Mouse (Mus musculus) limb, embryonic 14.5 days (tissue): ENCODE measurements around the gene Gaa. TPM values are rescaled to one million over a fixed set of nuclear protein-coding genes. Genes with fewer than 3 reads are reported as not detected.

Experiments
- ATAC-seq: fragments of 200-750 bp; cut with Nextera tagmentation; 2 replicates; pipeline ENCODE4 v1.8.0; 2017; ENCODE audit warnings: low read depth, moderate number of reproducible peaks, moderate TSS enrichment; ENCODE audit not compliant: low FRiP score
- DNase-seq: peaks from one replicate; pipeline ENCODE4 v3.0.0-alpha.2; 2015; ENCODE audit warnings: low spot score
- H3K27ac ChIP-seq: fragments of 300-500 bp; sonication (generic); replicated peaks from 2 replicates; pipeline ENCODE4 v1.5.1; 2014; ENCODE audit warnings: low read depth, mild to moderate bottlenecking, low read length, moderate library complexity, mixed read lengths
- H3K27me3 ChIP-seq: fragments of 300-500 bp; sonication (generic); 2 replicates; pipeline ENCODE4 v1.6.1; 2014; ENCODE audit warnings: low read length, mixed read lengths; ENCODE audit not compliant: control insufficient read depth, insufficient read depth
- H3K36me3 ChIP-seq: fragments of 300-500 bp; sonication (generic); 2 replicates; pipeline ENCODE4 v1.6.1; 2014; ENCODE audit warnings: mild to moderate bottlenecking, low read length, moderate library complexity, mixed read lengths; ENCODE audit not compliant: control insufficient read depth, insufficient read depth
- H3K4me1 ChIP-seq: fragments of 300-500 bp; sonication (generic); 2 replicates; pipeline ENCODE4 v1.6.1; 2014; ENCODE audit warnings: antibody characterized with exemption, low read length, mixed read lengths; ENCODE audit not compliant: control insufficient read depth, insufficient read depth
- H3K4me2 ChIP-seq: fragments of 300-500 bp; sonication (generic); replicated peaks from 2 replicates; pipeline ENCODE4 v1.6.1; 2014; ENCODE audit warnings: low read depth, mild to moderate bottlenecking, low read length, moderate library complexity; ENCODE audit not compliant: severe bottlenecking
- H3K4me3 ChIP-seq: fragments of 300-500 bp; sonication (generic); replicated peaks from 2 replicates; pipeline ENCODE4 v1.5.1; 2014; ENCODE audit warnings: low read length
- H3K9ac ChIP-seq: fragments of 300-500 bp; sonication (generic); 2 replicates; pipeline ENCODE4 v1.6.1; 2014; ENCODE audit warnings: mild to moderate bottlenecking, low read depth, low read length, moderate library complexity; ENCODE audit not compliant: severe bottlenecking
- H3K9me3 ChIP-seq: fragments of 300-500 bp; sonication (generic); 2 replicates; pipeline ENCODE4 v1.6.1; 2016; ENCODE audit warnings: low read length; ENCODE audit not compliant: control insufficient read depth
- POLR2A ChIP-seq: fragments of 200-500 bp; IDR thresholded peaks from 2 replicates; pipeline ENCODE4 v1.8.0; 2012; ENCODE audit warnings: inconsistent platforms, mild to moderate bottlenecking, moderate library complexity, borderline replicate concordance; ENCODE audit not compliant: insufficient read depth, insufficient read length; ENCODE audit errors: extremely low read depth
- WGBS: fragments of 180-500 bp; shearing (Covaris S2); extraction: QIAGEN DNeasy Blood & Tissue Kit; methylation state at CpG from one replicate; pipeline ENCODE4 v1.1.7; 2014; 5-methylcytosine and 5-hydroxymethylcytosine counted together
- polyA plus RNA-seq, 2 experiments: library from polyadenylated mRNA; depleted of rRNA in 1 of 2; stranded (reverse) in 1 of 2; unstranded in 1 of 2; fragments of >200 nt; fragmentation: Nextera tagmentation in 1 of 2; extraction: Ambion mirVana in 1 of 2; gene quantifications; 2 replicates each; pipeline versions ENCODE4 v1.2.1 to v1.2.3; 2012 to 2014

Gene Gaa
- 136 and 196 TPM in 2 replicates for polyA plus RNA-seq (2012; rRNA removed)
- 74.5 and 76.0 TPM in 2 replicates for polyA plus RNA-seq (2014; fragmentation: Nextera tagmentation; extraction: Ambion mirVana)

DNA sequence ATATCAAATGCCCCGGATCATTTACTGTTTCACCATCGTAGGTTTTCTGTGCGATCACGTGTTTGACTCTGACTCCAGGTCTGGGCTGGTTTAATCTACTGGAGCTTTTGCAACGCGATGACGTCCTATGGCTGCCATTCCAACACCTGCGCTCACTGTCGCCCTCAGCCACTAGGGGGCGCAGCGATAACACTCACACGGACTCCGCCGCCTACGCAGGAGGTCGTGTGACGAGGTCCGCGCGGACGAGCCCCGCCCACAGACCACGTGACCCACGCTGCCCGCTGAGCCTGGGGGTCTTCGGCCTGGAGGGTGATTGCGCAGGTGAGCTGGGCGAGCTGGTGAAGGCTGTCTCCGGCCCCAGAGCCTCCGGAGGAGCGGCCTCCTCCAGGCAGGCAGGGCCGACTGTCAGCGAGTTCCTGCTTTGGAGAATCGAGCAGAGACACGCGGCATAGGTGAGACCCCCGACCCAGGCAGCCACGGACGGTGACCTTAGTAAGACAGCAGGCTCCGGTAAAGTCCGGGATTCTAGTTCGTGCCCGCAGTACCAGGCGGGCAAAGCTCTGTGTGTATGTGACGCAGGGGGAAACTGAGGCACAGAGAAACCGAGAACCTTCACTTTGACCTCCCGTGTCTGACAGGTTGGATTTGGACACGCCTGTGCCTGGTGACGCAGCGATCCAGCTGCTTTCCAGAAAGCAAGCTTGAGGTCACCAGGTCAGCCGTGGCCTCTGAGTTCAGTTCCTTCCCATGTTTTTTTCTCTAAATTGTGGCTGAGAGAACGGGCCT is at the start of gene Gaa:
Gaa (plus strand) TSS at position 120 of the 789 bp plus-strand sequence.
- 3% methylated on average over 50 of the region's 52 CpGs for WGBS
- no peak within 1 kb of the TSS for H3K27ac ChIP-seq

GRCm38 (mm10) chr11:119219816-119220465 is 47.7 kb upstream of the Gaa start:
- no peak overlapping the region for H3K27ac ChIP-seq
- H3K9ac ChIP-seq, result peak overlapping the region; percentile 31; the same call in 1 of the 2 replicates
- no peaks in the 10 kb centered on the region for H3K27me3 ChIP-seq
- DNase-seq, result no peak
- peaks cover 31% of the 10 kb centered on the region for H3K4me1 ChIP-seq
- ATAC-seq, result no peak
- WGBS, result 24% methylated on average over 17 of the region's 17 CpGs
- no peak overlapping the region for H3K4me2 ChIP-seq
- H3K4me3 ChIP-seq, result no peak overlapping the region
- H3K9me3 ChIP-seq, result no peaks in the 10 kb centered on the region
- 0 out of 2 replicates have a peak, but pooled peaks cover 6% of the 10 kb centered on the region for H3K36me3 ChIP-seq
- no peak for TF ChIP-seq POLR2A

More for the DNA sequence above, at the start of gene Gaa:
- peak; percentile 92 for ATAC-seq
- peak within 1 kb of the TSS; percentile 85 for H3K4me2 ChIP-seq
- H3K4me1 ChIP-seq, result peaks cover 7% of the 10 kb centered on the region
- H3K27me3 ChIP-seq, result no peaks in the 10 kb centered on the region
- H3K4me3 ChIP-seq, result peak within 1 kb of the TSS; percentile 66
- peak; percentile 93 for DNase-seq
- peaks cover 9% of the 10 kb centered on the region for H3K36me3 ChIP-seq
- H3K9me3 ChIP-seq, result no peaks in the 10 kb centered on the region
- peak within 1 kb of the TSS; percentile 65 for H3K9ac ChIP-seq
- 0 out of 2 replicates have a peak, but pooled peaks have one; percentile 29 for TF ChIP-seq POLR2A

GRCm38 (mm10) chr11:119221812-119222510 is 45.7 kb upstream of the Gaa start:
- Histone ChIP-seq H3K4me1 (peaks cover 34% of the 10 kb centered on the region), H3K4me2 (no peak overlapping the region), H3K36me3 (0 out of 2 replicates have a peak, but pooled peaks cover 6% of the 10 kb centered on the region), H3K9me3 (no peaks in the 10 kb centered on the region), H3K27ac (no peak overlapping the region), H3K27me3 (no peaks in the 10 kb centered on the region), H3K4me3 (no peak overlapping the region), H3K9ac (no peak overlapping the region)
- no peak for ATAC-seq
- DNase-seq, result no peak
- 43% methylated on average over 9 of the region's 11 CpGs for WGBS
- TF ChIP-seq POLR2A, result no peak

- Histone ChIP-seq H3K27ac (no peak overlapping the region), H3K4me1 (peaks cover 40% of the 10 kb centered on the region)
- no peak for ATAC-seq
These were observed 44.4 kb upstream of the Gaa start for GRCm38 (mm10) chr11:119223124-119223890.

More at GRCm38 (mm10) chr11:119223124-119223890, 44.4 kb upstream of the Gaa start:
- H3K4me3 ChIP-seq, result no peak overlapping the region
- TF ChIP-seq POLR2A, result no peak
- H3K9me3 ChIP-seq, result no peaks in the 10 kb centered on the region
- H3K36me3 ChIP-seq, result 0 out of 2 replicates have a peak, but pooled peaks cover 2% of the 10 kb centered on the region
- H3K4me2 ChIP-seq, result no peak overlapping the region
- no peak overlapping the region for H3K9ac ChIP-seq
- no peak for DNase-seq
- no peaks in the 10 kb centered on the region for H3K27me3 ChIP-seq
- 83% methylated on average over 20 of the region's 20 CpGs for WGBS
